Comparison of ENCODE assay signal across 15 mouse cellular contexts in the genomic region with DNA sequence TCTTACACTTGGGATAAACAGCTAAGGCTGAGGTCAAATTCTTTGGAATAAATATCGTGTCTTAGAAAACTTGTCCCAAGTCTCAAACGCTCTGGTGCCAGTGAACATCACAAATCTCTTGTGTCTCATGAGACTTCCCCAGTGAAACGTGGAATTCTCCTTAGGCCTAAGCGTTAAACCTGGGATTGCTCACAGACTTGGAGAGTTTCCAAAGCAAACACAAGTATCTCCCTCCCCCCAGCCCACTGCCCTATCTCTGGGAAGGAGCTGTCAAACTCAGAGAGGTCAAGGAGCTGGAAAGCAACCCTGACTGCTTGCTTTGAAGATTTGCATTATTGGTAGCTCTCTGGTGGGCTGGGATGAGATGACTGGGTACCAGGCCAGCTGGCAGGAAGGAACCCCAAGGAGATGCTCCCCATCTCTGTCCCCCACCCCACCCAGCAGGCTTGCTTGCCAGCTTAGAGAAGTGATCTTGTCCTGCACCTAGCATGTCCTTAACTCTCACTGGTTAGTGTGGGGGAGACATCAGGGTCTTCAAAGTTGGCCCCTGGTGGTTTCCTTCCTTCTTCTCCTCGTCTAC.
DNase-seq lines count a peak whose midpoint lies in the region; ATAC-seq and TF ChIP-seq lines count a peak whose summit lies in the region.
"Had no signal": no experiment of that assay in that cellular context is flagged by ENCODE, and none has a peak within 500 bp of the region (broad histone marks: within the 10 kb centered on the region; RNA-seq: fewer than 3 reads in every experiment).

No protein-coding gene starts in this region.

- 21% methylated on average over 5 of the region's 5 CpGs for WGBS in heart, embryonic 12.5 days
- 76% methylated on average over 5 of the region's 5 CpGs for WGBS in midbrain, embryonic 14.5 days
- WGBS in midbrain, embryonic 10.5 days = 67% methylated on average over 5 of the region's 5 CpGs
- 79% methylated on average over 5 of the region's 5 CpGs for WGBS in thymus, adult 2 months

- TF ChIP-seq POLR2A in thymus, adult 2 months (IDR thresholded peaks at IDR 0.05; ENCODE audit: control insufficient read depth, extremely low read depth, insufficient read depth, low read length, poor library complexity) = no peak

- H3K9ac ChIP-seq in heart, embryonic 12.5 days = no peak overlapping the region
- no peak overlapping the region for H3K9ac ChIP-seq in midbrain, embryonic 14.5 days (replicated peaks; ENCODE audit: low read length)
- H3K9ac ChIP-seq: hindbrain, embryonic 15.5 days; midbrain, embryonic 12.5 days had no signal

- H3K4me3 ChIP-seq in heart, embryonic 12.5 days = no peak overlapping the region
- no peak overlapping the region for H3K4me3 ChIP-seq in midbrain, embryonic 14.5 days (replicated peaks; ENCODE audit: low read depth, low read length)
- H3K4me3 ChIP-seq in midbrain, embryonic 10.5 days = no peak overlapping the region
- no peak overlapping the region for H3K4me3 ChIP-seq in thymus, adult 2 months (ENCODE audit: control insufficient read depth, insufficient read depth, low read length)
- H3K4me3 ChIP-seq: erythroblast, embryonic 14.5 days; hindbrain, embryonic 15.5 days; midbrain, embryonic 12.5 days had no signal

- H3K36me3 ChIP-seq in heart, embryonic 12.5 days = no peaks in the 10 kb centered on the region
- no peaks in the 10 kb centered on the region for H3K36me3 ChIP-seq in midbrain, embryonic 14.5 days (ENCODE audit: control insufficient read depth, insufficient read depth, low read length)
- no peaks in the 10 kb centered on the region for H3K36me3 ChIP-seq in midbrain, embryonic 10.5 days
- no peaks in the 10 kb centered on the region for H3K36me3 ChIP-seq in thymus, adult 2 months (ENCODE audit: control insufficient read depth, insufficient read depth, low read length)
- H3K36me3 ChIP-seq: hindbrain, embryonic 15.5 days; midbrain, embryonic 12.5 days had no signal

- peak overlapping the region; percentile 61 for H3K27ac ChIP-seq in heart, embryonic 12.5 days (ENCODE audit: poor library complexity, severe bottlenecking)
- H3K27ac ChIP-seq in midbrain, embryonic 14.5 days (replicated peaks; ENCODE audit: low read depth, low read length) = no peak overlapping the region
- H3K27ac ChIP-seq in midbrain, embryonic 10.5 days (replicated peaks) = no peak overlapping the region
- H3K27ac ChIP-seq in thymus, adult 2 months (ENCODE audit: control insufficient read depth, insufficient read depth, low read length) = no peak overlapping the region
- H3K27ac ChIP-seq: hindbrain, embryonic 15.5 days; midbrain, embryonic 12.5 days had no signal

- no peak overlapping the region for H3K4me2 ChIP-seq in heart, embryonic 12.5 days
- no peak overlapping the region for H3K4me2 ChIP-seq in midbrain, embryonic 14.5 days (ENCODE audit: low read length)
- H3K4me2 ChIP-seq: hindbrain, embryonic 15.5 days; liver, embryonic 11.5 days; midbrain, embryonic 12.5 days had no signal

- peak; percentile 31 to 65 for DNase-seq in adrenal gland, adult (ENCODE audit: inconsistent age in 2 of 2, low spot score in 1 of 2)
- DNase-seq in adrenal gland, adult 8-10 months = no peak
- DNase-seq in heart, adult 8-10 months (ENCODE audit: low spot score) = no peak
- peak; percentile 7 for DNase-seq in midbrain, embryonic 14.5 days
- DNase-seq in midbrain, embryonic 10.5 days (ENCODE audit: low spot score) = no peak
- DNase-seq in thymus, adult 2 months = no peak
- DNase-seq: cerebellum, adult 18-20 months; gastrocnemius, postnatal 36 days; kidney, postnatal 14 days had no signal

- peaks cover 30% of the 10 kb centered on the region for H3K4me1 ChIP-seq in heart, embryonic 12.5 days (replicated peaks)
- peaks cover 15% of the 10 kb centered on the region for H3K4me1 ChIP-seq in midbrain, embryonic 14.5 days (ENCODE audit: control insufficient read depth, insufficient read depth, low read length)
- peaks cover 17% of the 10 kb centered on the region for H3K4me1 ChIP-seq in midbrain, embryonic 10.5 days
- 0 out of 2 replicates have a peak, but pooled peaks cover 5% of the 10 kb centered on the region for H3K4me1 ChIP-seq in thymus, adult 2 months (replicated peaks; ENCODE audit: control insufficient read depth, insufficient read depth, low read length)

- ATAC-seq in heart, embryonic 12.5 days (ENCODE audit: insufficient number of reproducible peaks, low FRiP score) = peak; percentile 73; the same call in 1 of the 2 replicates
- ATAC-seq in midbrain, embryonic 14.5 days (ENCODE audit: low FRiP score, low TSS enrichment) = no peak
- no peak for ATAC-seq in erythroid progenitor cell, adult 5-6 weeks (replicated peaks; ENCODE audit: low FRiP score, poor library complexity, severe bottlenecking)

- no peak for TF ChIP-seq CTCF in thymus, adult 2 months (IDR thresholded peaks at IDR 0.05; ENCODE audit: borderline replicate concordance, control insufficient read depth, extremely low read depth, insufficient read depth, low read length, poor library complexity)

- no peaks in the 10 kb centered on the region for H3K27me3 ChIP-seq in heart, embryonic 12.5 days (replicated peaks)
- no peaks in the 10 kb centered on the region for H3K27me3 ChIP-seq in midbrain, embryonic 14.5 days (ENCODE audit: control insufficient read depth, insufficient read depth, low read length)
- no peaks in the 10 kb centered on the region for H3K27me3 ChIP-seq in midbrain, embryonic 10.5 days (ENCODE audit: low read depth, poor library complexity, severe bottlenecking)
- H3K27me3 ChIP-seq in thymus, adult 2 months (ENCODE audit: control insufficient read depth, insufficient read depth, low read length) = no peaks in the 10 kb centered on the region
- H3K27me3 ChIP-seq: hindbrain, embryonic 15.5 days; midbrain, embryonic 12.5 days had no signal

- H3K9me3 ChIP-seq in heart, embryonic 12.5 days (replicated peaks) = no peaks in the 10 kb centered on the region
- no peaks in the 10 kb centered on the region for H3K9me3 ChIP-seq in midbrain, embryonic 14.5 days (ENCODE audit: control insufficient read depth, low read length)
- no peaks in the 10 kb centered on the region for H3K9me3 ChIP-seq in midbrain, embryonic 10.5 days (replicated peaks)
- H3K9me3 ChIP-seq: hindbrain, embryonic 15.5 days; midbrain, embryonic 12.5 days had no signal

Comparison
In these comparisons a context has a peak if more than half of its experiments do, and no peak if none do; other contexts are left out.
1. DNase-seq: peak in adrenal gland, adult (2 of 2) and midbrain, embryonic 14.5 days (single experiment); none in adrenal gland, adult 8-10 months (single experiment), heart, adult 8-10 months (single experiment), midbrain, embryonic 10.5 days (single experiment) and thymus, adult 2 months (single experiment).